Mouse (Mus musculus): ENCODE measurements around the gene Fscn2. TPM values are rescaled to one million over a fixed set of nuclear protein-coding genes. Genes with fewer than 3 reads are reported as not detected.

Gene Fscn2
- polyA plus RNA-seq, 1 experiment from 2014 or later = 0.12 TPM

DNA sequence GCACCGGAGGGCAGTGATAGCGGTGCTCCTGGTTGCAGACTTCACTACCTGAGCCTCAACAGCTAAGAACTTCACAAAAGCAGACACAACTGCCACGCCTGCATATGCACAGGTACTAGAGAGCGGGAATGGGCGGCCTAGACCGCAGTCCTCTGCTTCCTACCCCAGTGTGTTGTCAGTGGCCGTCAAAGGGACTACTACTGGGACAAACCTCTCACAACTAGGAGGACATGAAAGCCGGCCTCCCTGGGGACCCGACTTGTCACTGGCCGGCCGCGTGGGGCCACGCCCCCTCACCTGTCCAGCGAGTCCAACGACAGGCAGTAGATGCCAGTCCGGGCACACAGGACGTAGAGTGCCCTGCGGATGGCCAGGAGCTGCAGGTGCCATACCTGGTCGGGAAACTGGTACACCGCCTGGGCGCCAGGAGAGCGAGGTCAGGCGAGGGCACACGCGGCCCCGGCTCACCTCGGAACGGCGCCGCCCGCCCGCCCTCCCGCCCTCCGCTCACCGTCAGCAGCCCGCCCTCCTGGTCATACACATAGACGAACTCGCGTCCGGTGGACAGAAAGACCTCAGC is 16.8 kb downstream of the Fscn2 start:
- H3K9ac ChIP-seq (ENCODE audit: low read length) = peak overlapping the region; percentile 72
- no peaks in the 10 kb centered on the region for H3K27me3 ChIP-seq (replicated peaks; ENCODE audit: control insufficient read depth, insufficient read depth, low read length)
- H3K4me3 ChIP-seq (ENCODE audit: low read depth, low read length) = peak overlapping the region; percentile 91
- H3K9me3 ChIP-seq (ENCODE audit: control insufficient read depth, low read length) = no peaks in the 10 kb centered on the region
- 2% methylated on average over 40 of the region's 40 CpGs for WGBS
- H3K27ac ChIP-seq (ENCODE audit: low read depth) = no peak overlapping the region
- ATAC-seq (replicated peaks; ENCODE audit: low FRiP score, low TSS enrichment, low read depth) (peak; percentile 24), DNase-seq (ENCODE audit: low spot score) (peak; percentile 72)
- peaks cover 78% of the 10 kb centered on the region for H3K36me3 ChIP-seq (ENCODE audit: control insufficient read depth, insufficient read depth, low read length)
- H3K4me2 ChIP-seq (ENCODE audit: low read length) = peak overlapping the region; percentile 95
- H3K4me1 ChIP-seq (replicated peaks; ENCODE audit: control insufficient read depth, insufficient read depth, low read length) = peaks cover 16% of the 10 kb centered on the region

DNA sequence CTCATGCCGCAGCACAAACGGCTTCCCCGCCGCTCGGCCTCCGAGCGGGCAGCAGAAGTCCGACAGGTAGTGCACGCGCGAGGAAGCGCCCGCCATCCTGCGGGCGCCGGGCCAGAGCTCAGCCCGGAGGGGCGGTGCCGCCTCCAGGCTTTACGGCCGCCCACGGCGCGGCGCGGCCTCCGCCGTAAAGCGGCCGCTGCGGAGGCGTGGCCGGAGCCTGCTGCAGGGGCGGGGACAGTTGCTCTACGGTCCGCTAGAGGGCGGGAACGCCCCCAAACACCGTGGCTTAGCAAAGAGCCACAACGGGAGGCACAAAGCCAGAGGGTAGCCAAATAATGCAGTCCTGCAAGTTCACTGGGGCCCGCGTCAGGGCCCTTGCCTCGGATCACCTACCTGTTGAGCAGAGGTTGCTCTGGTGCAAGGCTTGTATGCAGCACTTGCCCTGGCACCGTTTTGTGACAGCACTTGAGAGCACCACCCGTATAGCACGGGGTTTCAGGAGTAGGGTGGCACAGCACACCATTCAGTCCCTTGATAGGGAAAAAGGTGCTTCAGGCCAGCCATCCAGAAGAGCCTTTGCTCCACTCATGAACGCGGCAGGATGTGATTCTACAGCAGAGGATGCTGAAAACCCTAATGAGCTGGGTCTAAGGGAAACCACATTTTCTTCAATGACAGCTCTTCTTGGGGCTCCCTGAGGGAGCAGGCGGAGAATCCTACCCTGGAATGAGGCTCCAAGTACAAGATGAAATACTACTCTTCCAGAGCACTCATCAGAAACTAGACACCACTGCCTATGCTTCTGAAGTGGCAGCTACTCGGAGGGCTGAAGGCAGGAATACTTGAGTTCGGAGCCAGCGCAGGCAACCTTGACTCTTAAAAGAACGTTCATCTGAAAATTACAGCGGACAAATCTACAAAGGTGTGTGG is 17.5 kb downstream of the Fscn2 start, which contains the start of gene Faap100:
Gene Faap100 (minus strand): TSS at position 154 of the 930 bp plus-strand sequence.
- no peaks in the 10 kb centered on the region for H3K27me3 ChIP-seq (replicated peaks; ENCODE audit: control insufficient read depth, insufficient read depth, low read length)
- H3K9me3 ChIP-seq (ENCODE audit: control insufficient read depth, low read length) = no peaks in the 10 kb centered on the region
- DNase-seq (ENCODE audit: low spot score) = peak; percentile 90
- ATAC-seq (replicated peaks; ENCODE audit: low FRiP score, low TSS enrichment, low read depth) = peak; percentile 87
- peak within 1 kb of the TSS; percentile 95 for H3K4me2 ChIP-seq (ENCODE audit: low read length)
- H3K9ac ChIP-seq (ENCODE audit: low read length) = peak within 1 kb of the TSS; percentile 72
- 0 out of 2 replicates have a peak within 1 kb of the TSS, but pooled peaks have one; percentile 51 for H3K27ac ChIP-seq (ENCODE audit: low read depth)
- peaks cover 78% of the 10 kb centered on the region for H3K36me3 ChIP-seq (ENCODE audit: control insufficient read depth, insufficient read depth, low read length)
- peaks cover 16% of the 10 kb centered on the region for H3K4me1 ChIP-seq (replicated peaks; ENCODE audit: control insufficient read depth, insufficient read depth, low read length)
- WGBS = 7% methylated on average over 54 of the region's 54 CpGs
- peak within 1 kb of the TSS; percentile 91 for H3K4me3 ChIP-seq (ENCODE audit: low read depth, low read length)

DNA sequence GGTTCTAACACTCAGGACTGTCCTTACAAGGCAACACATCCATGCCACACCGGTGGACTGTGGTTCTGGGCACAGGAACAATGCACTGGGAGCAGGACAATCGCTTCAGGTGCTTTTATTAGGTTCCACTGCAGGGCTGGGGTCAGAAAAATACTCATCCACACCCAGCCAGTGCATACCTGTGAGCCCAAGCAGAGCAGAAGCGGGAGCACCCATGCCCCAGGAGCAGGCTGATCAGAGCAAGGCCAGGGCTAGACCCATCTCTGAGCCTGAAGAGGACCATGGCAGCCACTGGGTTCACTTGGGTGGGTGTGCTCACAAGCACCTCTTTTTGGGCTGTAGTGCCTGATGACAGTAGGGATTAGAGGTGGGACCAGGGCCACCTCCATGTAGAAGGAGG is 18.9 kb downstream of the Fscn2 start:
- peaks cover 78% of the 10 kb centered on the region for H3K36me3 ChIP-seq (ENCODE audit: control insufficient read depth, insufficient read depth, low read length)
- H3K9ac ChIP-seq (ENCODE audit: low read length) = no peak overlapping the region
- 94% methylated on average over 3 of the region's 3 CpGs for WGBS
- H3K4me2 ChIP-seq (ENCODE audit: low read length) = no peak overlapping the region
- no peaks in the 10 kb centered on the region for H3K27me3 ChIP-seq (replicated peaks; ENCODE audit: control insufficient read depth, insufficient read depth, low read length)
- H3K27ac ChIP-seq (ENCODE audit: low read depth) = no peak overlapping the region
- DNase-seq (ENCODE audit: low spot score) (no peak), ATAC-seq (replicated peaks; ENCODE audit: low FRiP score, low TSS enrichment, low read depth) (no peak)
- no peak overlapping the region for H3K4me3 ChIP-seq (ENCODE audit: low read depth, low read length)
- peaks cover 16% of the 10 kb centered on the region for H3K4me1 ChIP-seq (replicated peaks; ENCODE audit: control insufficient read depth, insufficient read depth, low read length)
- no peaks in the 10 kb centered on the region for H3K9me3 ChIP-seq (ENCODE audit: control insufficient read depth, low read length)

DNA sequence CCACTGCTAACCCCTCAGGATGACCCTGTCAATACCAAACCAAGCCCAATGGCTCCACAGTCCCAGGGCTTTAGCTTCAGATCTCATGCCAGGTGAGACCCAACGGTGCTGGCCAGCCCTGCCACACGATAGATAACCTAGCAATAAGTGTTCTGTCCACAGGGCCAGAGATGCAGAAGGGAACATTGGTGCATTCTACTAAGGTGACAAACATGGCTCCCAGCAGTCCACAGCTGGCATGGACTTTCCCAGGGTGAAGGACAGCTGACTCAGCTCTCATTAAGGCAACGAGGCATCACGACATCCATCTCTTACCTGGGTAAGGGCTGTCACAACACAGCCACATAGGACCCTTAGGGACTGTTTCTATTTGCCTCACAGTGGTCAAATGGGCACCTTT is 19.8 kb downstream of the Fscn2 start:
- Histone ChIP-seq H3K9me3 (ENCODE audit: control insufficient read depth, low read length) (no peaks in the 10 kb centered on the region), H3K36me3 (ENCODE audit: control insufficient read depth, insufficient read depth, low read length) (peaks cover 77% of the 10 kb centered on the region), H3K4me1 (replicated peaks; ENCODE audit: control insufficient read depth, insufficient read depth, low read length) (peaks cover 16% of the 10 kb centered on the region), H3K4me3 (ENCODE audit: low read depth, low read length) (no peak overlapping the region), H3K9ac (ENCODE audit: low read length) (no peak overlapping the region), H3K27me3 (replicated peaks; ENCODE audit: control insufficient read depth, insufficient read depth, low read length) (no peaks in the 10 kb centered on the region), H3K27ac (ENCODE audit: low read depth) (no peak overlapping the region), H3K4me2 (ENCODE audit: low read length) (no peak overlapping the region)
- WGBS = 90% methylated on average over 4 of the region's 4 CpGs
- DNase-seq (ENCODE audit: low spot score) (no peak), ATAC-seq (replicated peaks; ENCODE audit: low FRiP score, low TSS enrichment, low read depth) (no peak)

DNA sequence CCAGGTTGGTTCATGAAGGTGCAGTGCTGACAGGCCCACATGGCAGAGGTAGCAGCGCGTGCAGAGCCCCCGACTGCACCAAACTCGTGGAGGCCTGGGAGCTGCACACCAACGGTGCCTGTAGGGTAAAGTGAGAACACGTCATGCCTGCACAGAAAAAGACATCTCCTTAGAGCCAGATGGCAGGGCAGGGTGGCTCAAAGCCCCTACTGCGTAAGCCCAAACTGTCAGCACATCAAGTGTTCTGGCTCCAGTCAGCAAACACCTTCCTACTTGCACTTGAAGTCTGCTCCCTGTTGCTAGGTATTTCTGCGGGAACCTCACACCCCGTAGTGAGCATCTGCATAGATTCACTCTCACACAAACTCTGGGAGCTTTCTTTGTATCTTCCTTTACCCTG is 21.2 kb downstream of the Fscn2 start:
- 93% methylated on average over 9 of the region's 9 CpGs for WGBS
- no peak for DNase-seq (ENCODE audit: low spot score)
- Histone ChIP-seq H3K4me2 (ENCODE audit: low read length) (no peak overlapping the region), H3K9me3 (ENCODE audit: control insufficient read depth, low read length) (no peaks in the 10 kb centered on the region), H3K27me3 (replicated peaks; ENCODE audit: control insufficient read depth, insufficient read depth, low read length) (no peaks in the 10 kb centered on the region), H3K4me3 (ENCODE audit: low read depth, low read length) (no peak overlapping the region), H3K27ac (ENCODE audit: low read depth) (no peak overlapping the region), H3K9ac (ENCODE audit: low read length) (no peak overlapping the region), H3K36me3 (ENCODE audit: control insufficient read depth, insufficient read depth, low read length) (peaks cover 78% of the 10 kb centered on the region), H3K4me1 (replicated peaks; ENCODE audit: control insufficient read depth, insufficient read depth, low read length) (peaks cover 13% of the 10 kb centered on the region)
- ATAC-seq (replicated peaks; ENCODE audit: low FRiP score, low TSS enrichment, low read depth) = no peak

DNA sequence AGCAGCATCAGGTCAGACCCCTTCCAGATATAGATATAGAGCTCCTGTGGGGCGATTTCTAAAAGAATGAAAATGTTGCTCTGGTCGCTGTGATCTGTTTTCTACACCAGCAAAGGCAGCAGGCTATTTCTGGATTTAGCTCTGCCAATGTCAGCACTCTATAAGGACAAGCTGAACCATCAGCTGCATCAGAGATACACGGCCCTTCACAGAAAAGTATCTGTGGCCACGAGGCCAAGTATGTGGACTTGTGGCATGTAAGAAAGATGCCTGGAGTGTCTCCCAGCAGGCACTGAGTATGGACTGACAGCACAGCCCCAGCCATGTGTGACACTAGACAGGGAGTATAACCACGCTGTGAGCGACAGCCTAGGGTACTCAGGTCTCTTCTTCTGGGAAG is 25.3 kb downstream of the Fscn2 start:
- Histone ChIP-seq H3K4me2 (ENCODE audit: low read length) (no peak overlapping the region), H3K27ac (ENCODE audit: low read depth) (no peak overlapping the region), H3K9me3 (ENCODE audit: control insufficient read depth, low read length) (no peaks in the 10 kb centered on the region), H3K27me3 (replicated peaks; ENCODE audit: control insufficient read depth, insufficient read depth, low read length) (no peaks in the 10 kb centered on the region), H3K4me1 (replicated peaks; ENCODE audit: control insufficient read depth, insufficient read depth, low read length) (no peaks in the 10 kb centered on the region), H3K36me3 (ENCODE audit: control insufficient read depth, insufficient read depth, low read length) (peaks cover 76% of the 10 kb centered on the region), H3K9ac (ENCODE audit: low read length) (no peak overlapping the region), H3K4me3 (ENCODE audit: low read depth, low read length) (no peak overlapping the region)
- ATAC-seq (replicated peaks; ENCODE audit: low FRiP score, low TSS enrichment, low read depth) (no peak), DNase-seq (ENCODE audit: low spot score) (no peak)
- WGBS = 91% methylated on average over 6 of the region's 6 CpGs

DNA sequence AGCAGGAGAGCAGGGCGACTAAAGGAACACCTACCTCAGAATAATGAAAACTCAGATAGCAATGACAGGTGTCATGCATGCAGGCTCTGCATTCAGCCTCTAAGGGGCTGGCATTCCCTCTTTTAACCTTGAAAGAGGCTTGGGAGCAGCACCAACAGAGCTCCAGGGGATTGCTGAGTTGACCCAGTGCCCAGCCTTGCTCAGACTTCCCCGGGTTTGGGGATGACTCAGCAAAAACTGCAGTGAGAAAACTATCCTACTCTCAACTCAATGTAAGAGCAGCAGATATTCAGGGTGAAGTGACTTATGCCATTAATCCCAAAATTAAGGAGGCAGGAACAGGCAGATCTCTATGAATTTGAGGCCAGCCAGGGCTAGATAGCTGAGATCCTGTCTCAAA is 25.8 kb downstream of the Fscn2 start:
- ATAC-seq (replicated peaks; ENCODE audit: low FRiP score, low TSS enrichment, low read depth) = no peak
- Histone ChIP-seq H3K4me2 (ENCODE audit: low read length) (no peak overlapping the region), H3K36me3 (ENCODE audit: control insufficient read depth, insufficient read depth, low read length) (peaks cover 71% of the 10 kb centered on the region), H3K4me1 (replicated peaks; ENCODE audit: control insufficient read depth, insufficient read depth, low read length) (no peaks in the 10 kb centered on the region), H3K4me3 (ENCODE audit: low read depth, low read length) (no peak overlapping the region), H3K27me3 (replicated peaks; ENCODE audit: control insufficient read depth, insufficient read depth, low read length) (no peaks in the 10 kb centered on the region), H3K9me3 (ENCODE audit: control insufficient read depth, low read length) (no peaks in the 10 kb centered on the region), H3K27ac (ENCODE audit: low read depth) (no peak overlapping the region), H3K9ac (ENCODE audit: low read length) (no peak overlapping the region)
- 69% methylated on average over 2 of the region's 2 CpGs for WGBS
- no peak for DNase-seq (ENCODE audit: low spot score)

DNA sequence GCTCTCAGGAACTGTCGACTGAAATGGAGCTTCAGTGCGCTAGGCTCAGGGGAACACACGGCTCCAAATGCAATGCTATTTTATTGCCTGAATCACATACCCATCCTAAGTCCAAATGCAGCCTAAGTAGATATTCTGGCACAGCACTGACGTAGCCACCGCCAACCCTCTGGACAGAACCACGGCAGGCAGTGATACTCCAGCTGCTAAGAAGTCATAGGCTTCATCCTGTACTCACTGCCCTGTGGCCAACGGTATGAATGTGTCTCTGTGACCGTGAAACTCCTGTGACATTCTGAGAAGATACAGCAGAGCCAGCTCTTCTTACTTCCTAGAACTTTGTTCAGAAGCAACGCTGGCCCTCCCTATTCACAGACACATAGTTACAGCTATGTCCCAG is 27.2 kb downstream of the Fscn2 start:
- H3K9ac ChIP-seq (ENCODE audit: low read length) = no peak overlapping the region
- ATAC-seq (replicated peaks; ENCODE audit: low FRiP score, low TSS enrichment, low read depth) = no peak
- H3K36me3 ChIP-seq (ENCODE audit: control insufficient read depth, insufficient read depth, low read length) = peaks cover 69% of the 10 kb centered on the region

More for the DNA sequence above, 27.2 kb downstream of the Fscn2 start:
- DNase-seq (ENCODE audit: low spot score) = no peak
- no peaks in the 10 kb centered on the region for H3K9me3 ChIP-seq (ENCODE audit: control insufficient read depth, low read length)
- H3K4me3 ChIP-seq (ENCODE audit: low read depth, low read length) = no peak overlapping the region
- H3K27me3 ChIP-seq (replicated peaks; ENCODE audit: control insufficient read depth, insufficient read depth, low read length) = no peaks in the 10 kb centered on the region
- no peak overlapping the region for H3K4me2 ChIP-seq (ENCODE audit: low read length)
- no peaks in the 10 kb centered on the region for H3K4me1 ChIP-seq (replicated peaks; ENCODE audit: control insufficient read depth, insufficient read depth, low read length)
- H3K27ac ChIP-seq (ENCODE audit: low read depth) = no peak overlapping the region
- WGBS = 93% methylated on average over 9 of the region's 9 CpGs
